Mouse (Mus musculus) urinary bladder, adult 18-20 months (tissue): ENCODE results near the gene Fam240b.
"Not testable (repeated sequence)": the region's sequence is repeated elsewhere in the genome, so short reads cannot be mapped to it uniquely, and the experiment has no call there.

Experiments used
- DNase-seq, 2 experiments: peaks; one replicate each; pipeline ENCODE4 v3.0.0; 2022; ENCODE audit warnings: low spot score in 2 of 2, mixed read lengths in 2 of 2

The Fam240b gene

GRCm38 (mm10) chr13:64497692-64498091, at the start of gene Fam240b:
Fam240b (minus strand) TSS chr13:64497792.
- no peak for DNase-seq

- no peak for DNase-seq
Observed at GRCm38 (mm10) chr13:64530139-64530538, 32.5 kb upstream of the Fam240b start.

DNA sequence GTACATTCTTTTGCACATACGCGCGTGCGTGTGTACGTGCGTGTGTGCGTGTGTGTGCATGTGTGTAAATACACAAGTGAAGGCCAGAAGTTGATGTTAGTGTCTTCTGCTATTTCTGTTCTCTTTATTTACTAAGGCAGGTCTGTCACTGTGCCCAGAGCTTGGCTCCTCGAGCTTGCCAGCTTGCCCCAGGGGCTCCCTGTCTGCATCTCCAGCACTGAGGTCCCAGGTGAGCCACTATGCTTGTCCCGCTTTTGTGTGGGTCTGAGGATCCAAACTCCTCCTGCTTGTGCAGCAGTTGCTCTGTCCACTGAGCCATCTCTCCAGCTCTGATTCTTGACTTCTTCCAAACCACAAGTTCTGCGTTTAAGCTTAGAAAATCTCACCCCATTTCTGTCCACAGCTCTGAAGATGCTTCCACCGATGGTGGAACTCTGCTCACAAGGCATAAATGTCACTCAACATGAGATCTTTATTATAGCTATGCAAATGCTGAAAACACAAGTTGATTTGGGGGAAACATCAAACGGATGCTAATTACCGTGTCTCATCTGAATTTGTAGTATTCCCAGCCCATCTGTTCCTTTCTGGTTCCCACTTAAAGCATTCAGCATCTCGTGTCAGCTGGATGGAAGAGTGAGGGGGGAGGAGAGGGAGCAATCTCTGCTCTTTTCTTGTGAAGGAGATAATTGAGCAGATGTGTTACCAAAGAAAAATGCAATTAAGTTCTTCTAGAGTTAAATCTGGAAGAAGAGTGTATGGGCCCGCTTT, 29.1 kb upstream of the Fam240b start:
- no peak for DNase-seq

GRCm38 (mm10) chr13:64514247-64514646, 16.7 kb upstream of the Fam240b start:
- no peak for DNase-seq

GRCm38 (mm10) chr13:64511616-64512015, 14.0 kb upstream of the Fam240b start:
- no peak for DNase-seq

GRCm38 (mm10) chr13:64507361-64507760, 9.8 kb upstream of the Fam240b start:
- no peak for DNase-seq

GRCm38 (mm10) chr13:64502833-64503232, 5.2 kb upstream of the Fam240b start:
- no peak for DNase-seq

DNA sequence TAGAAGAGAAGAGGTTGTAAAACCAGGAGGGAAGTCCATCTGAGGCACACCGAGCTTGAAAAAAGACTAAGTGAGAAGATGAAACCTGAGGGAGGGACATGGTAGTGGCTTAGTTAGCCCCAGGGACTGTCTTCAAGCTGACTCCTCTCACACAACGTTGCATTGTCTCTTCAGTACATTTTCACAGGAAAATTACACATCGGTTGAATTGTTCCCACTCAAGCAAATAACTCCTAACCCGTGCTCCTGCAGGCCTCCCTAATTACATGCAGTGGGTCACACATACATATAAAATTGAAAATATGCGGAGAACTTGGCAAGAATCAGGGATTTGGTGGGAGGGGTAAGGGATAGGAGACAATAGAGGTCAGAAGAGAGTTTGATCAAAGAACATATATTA, 4.0 kb downstream of the Fam240b start:
- no peak for DNase-seq

DNA sequence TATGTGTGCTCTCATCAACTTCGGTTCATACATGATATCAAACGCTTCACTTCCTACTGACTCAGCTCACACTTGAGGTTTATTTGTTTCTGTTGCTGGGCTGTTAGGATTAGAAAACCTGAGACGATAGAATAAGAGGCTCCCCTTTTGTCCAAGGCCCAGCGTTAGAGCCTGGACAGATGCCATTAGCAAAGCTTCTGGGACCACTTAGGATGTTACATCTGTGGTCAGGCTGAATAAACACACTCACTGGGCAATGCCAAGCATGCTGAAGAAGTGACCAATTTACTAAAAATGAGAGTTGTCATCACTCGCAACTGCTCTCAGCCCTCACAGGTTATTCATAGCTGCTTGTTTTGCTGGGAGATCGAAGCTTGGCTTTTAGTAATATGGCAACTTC, 7.7 kb downstream of the Fam240b start:
- DNase-seq = no peak

DNA sequence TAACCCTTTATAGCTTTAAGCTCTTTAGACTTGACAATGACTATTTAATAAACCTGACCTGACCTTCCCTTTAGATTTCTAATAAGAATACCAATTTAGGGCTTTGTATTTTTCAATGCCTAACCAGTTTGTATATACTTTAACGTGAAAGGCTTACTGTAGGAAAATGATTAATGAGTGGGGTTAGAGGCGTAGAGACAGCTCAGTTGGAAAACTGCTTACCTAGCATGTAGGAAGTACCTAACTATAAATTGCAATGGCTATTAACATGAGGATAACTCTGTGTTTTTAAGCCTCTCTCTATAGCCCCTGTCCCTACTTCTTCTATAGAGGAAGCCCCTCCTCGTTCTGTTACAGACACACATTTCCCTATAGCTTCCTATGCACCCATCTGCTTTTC, 17.6 kb downstream of the Fam240b start:
- no peak for DNase-seq

GRCm38 (mm10) chr13:64477968-64478367, 19.6 kb downstream of the Fam240b start:
- no peak for DNase-seq

GRCm38 (mm10) chr13:64467886-64468285, 29.7 kb downstream of the Fam240b start:
- DNase-seq = no peak

DNA sequence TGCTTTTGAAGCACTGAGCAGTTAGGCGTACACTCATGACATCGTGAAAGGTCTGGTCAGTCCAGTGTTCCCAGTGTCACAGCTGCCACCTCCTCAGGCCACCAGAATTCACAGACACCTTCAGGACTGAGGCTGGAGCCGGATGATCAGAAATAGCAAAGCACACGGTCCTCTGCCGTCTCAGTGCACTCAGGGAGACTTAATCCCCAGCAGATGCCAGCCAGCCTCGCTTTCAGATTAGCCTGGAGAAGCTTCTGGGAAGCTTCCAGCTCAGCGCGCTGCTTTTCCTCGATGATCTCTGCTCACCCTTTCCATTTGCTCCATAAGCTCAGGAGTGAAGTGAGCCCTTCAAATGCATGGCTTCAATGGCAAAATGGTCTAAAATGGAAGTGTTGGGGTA, 32.4 kb downstream of the Fam240b start:
- DNase-seq = no peak

DNA sequence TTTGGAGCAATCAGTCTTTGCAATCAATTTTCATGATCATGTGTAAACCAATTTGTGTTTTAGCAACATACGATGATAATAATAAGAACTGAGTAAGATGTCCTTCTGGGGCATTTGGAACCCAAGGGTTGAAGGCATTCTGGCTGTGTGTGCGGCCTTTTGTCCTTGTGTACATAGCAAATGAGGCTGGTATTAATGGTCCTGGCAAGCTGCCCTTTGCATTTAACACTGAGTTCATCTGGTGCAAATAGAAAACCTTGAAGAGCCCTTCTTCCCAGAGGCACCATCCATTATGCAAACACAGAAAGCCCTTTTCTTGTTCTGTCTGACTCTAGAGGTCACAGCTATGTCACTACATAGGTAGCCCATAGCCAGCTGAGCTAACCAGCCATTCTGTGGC, 35.0 kb downstream of the Fam240b start:
- no peak for DNase-seq

GRCm38 (mm10) chr13:64458181-64458580, 39.4 kb downstream of the Fam240b start:
- DNase-seq = no peak

DNA sequence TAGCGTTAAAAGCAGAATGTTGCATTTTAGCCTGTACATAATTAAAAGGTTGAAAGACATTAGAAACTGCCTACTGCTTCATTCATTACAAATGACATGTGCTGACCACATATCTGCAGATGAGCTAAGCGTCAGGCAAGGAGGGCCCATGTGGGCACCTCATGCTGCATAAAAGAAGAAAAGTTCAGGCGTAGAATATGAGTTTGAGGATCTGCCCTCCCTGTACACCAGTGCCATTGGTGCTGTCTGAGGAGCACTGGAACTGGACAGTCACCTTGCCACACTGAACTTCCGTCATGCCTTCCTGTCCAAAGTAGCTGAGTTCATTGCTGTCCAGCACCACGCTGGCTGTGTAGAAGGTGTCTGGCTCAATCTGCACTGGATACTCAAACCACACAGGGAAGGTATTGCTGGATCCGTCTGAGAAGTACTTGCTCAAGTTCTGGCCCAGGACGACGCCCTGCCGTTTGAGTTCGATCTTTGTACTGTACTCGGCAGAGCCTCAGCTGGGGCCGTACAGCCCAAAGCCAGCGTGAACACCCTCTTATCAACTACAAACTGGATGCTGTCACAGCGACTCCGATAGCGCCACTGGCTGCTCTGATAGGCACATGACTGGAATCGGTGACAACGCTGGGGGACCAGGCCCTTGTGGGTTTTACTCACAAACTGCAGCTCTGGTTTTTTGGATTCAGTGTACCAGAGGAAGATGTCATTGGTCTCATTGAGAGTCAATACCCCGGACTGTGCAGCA, 40.2 kb downstream of the Fam240b start:
- DNase-seq = not testable (repeated sequence)

DNA sequence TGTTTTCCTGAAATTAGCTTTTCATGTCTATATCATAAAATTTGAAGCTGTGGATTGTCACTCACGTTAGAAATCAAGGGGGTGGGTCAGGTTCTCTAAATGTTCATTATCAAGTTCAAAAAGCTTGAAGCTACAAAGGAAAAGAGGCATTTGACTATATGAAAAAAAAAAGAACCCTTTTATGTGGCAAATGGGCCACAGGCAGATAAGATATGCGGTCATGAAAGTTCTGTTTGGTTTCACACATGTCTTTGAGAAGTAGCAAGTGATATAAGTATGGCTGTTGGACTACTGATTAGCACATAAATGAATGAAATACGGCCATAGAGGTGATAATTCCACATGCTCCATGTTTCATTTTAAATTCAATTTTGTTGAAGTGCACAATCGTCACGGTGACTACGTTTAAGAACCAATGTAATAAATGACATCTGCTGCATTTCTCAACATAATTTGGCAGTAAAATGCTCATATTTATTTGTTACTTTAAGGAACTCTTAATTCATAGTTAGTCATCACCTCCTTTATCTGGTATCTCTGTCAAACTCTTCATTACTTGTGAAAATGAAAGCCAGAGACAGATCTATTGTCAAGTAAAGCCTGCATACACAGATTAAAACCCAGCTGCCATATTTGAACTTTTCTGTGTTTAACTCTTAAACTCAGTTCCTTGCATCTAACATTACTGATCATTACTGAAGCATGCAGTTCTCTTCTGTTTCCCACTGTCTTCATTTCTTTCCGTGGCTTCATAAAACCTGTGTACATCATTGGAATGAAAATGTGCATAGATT, 47.4 kb downstream of the Fam240b start:
- no peak for DNase-seq

DNA sequence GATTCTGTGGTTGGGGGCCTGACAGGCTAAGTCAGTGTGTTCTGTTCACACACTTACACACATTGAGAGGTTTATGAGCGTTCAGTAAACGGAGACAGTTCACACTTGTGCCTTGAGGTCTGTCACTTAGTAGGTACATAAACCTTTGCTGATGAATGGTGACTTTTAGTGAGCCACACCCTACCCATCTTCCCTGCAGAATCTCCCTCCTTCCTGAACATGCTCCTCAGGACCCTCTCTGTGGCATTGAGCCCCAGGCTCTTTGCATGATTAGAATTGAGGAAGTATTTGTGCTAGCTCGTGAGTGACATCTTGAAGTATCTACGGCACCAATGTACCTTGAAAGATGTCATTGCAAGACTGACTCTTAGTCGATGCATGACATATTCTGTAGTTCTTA, 48.9 kb downstream of the Fam240b start:
- no peak for DNase-seq

- no peak for DNase-seq
Observed at GRCm38 (mm10) chr13:64447947-64448346, 49.6 kb downstream of the Fam240b start.

DNA sequence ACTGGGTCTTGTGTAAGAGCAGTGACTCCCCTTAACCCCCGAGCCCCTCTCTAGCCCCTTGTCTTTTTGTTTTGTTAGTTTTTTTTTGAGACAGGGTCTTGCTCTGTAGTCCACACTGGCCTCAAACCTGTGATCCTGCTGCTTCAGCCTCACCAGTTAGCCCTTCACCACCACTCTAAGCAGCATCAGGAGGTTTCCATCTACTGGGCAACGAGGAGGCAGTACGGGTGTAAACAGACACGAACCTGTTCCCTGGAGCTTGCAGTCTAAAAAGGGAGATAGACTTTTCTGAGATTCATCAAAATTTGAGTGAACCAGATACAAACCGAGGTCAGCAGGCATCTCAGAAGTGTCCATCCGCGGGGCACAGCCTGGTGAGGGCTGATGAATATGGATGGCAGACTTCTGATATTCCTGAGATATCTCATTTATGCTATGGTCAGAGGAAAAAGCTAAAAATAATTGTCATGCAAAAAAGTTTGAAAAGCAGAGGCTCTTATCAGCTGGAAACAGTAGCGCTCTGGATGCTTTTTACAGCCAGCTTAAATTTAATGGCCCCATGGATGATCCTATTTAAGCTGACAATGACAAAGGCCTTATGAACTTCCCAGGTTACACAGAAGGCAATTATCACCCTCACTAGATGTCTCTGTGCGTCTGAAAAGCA, 52.2 kb downstream of the Fam240b start:
- no peak for DNase-seq

DNA sequence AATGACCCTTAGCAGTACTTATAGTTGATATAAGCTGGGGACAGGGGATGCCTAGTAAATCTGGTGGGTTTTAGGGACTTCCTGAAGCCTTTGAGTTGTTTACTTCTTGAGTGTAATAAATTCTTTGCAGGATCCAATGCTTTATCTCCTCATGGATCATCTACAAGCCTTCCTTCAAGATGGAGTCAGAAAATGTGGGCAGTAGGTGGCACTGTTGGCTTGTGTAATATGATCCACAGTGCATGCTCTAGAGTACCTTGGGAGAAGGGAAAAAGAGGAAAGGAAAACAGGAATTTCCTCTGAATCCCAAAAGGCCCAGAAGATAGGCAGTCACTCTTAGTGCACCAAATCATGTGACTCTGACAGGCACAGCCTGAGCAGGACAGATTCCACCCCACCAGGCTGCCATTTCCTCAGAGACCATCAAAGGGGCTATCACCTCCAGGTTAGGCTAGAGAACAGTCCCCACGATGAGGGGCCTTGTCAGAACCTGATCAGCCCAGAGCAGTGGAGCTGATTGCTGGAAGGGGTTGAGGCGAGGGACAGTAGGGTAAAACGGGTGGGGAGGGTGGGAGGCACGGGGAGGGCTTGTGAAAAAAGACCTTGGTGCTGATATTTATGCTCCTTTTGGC, 54.2 kb downstream of the Fam240b start:
- DNase-seq = peak in 1 of 2 experiments; percentile 43
